Mouse (Mus musculus) thymus, postnatal 14 days (tissue): ENCODE measurements around the gene Hist1h4j.

ENCODE experiments used
- DNase-seq: peaks from one replicate; pipeline ENCODE4 v3.0.0; 2021

Hist1h4j gene

GRCm38 (mm10) chr13:21734906-21735767 lies at the start of gene Hist1h4j:
Gene Hist1h4j (plus strand): TSS chr13:21735064.
- peak; percentile 90 for DNase-seq

- no peak for DNase-seq
Measured at GRCm38 (mm10) chr13:21697811-21698210, 37.1 kb upstream of the Hist1h4j start, which contains the start of gene Olfr1359. Gene Olfr1359 (plus strand): TSS chr13:21698111.

- no peak for DNase-seq
Measured at GRCm38 (mm10) chr13:21706669-21707068, 28.2 kb upstream of the Hist1h4j start.

GRCm38 (mm10) chr13:21710031-21710711 lies 24.7 kb upstream of the Hist1h4j start:
- peak; percentile 92 for DNase-seq

GRCm38 (mm10) chr13:21710821-21711525 lies 23.9 kb upstream of the Hist1h4j start:
- peak; percentile 85 for DNase-seq

GRCm38 (mm10) chr13:21711698-21712097 lies 23.2 kb upstream of the Hist1h4j start:
- no peak for DNase-seq

- peak; percentile 70 for DNase-seq
Measured at GRCm38 (mm10) chr13:21714725-21715124, 20.1 kb upstream of the Hist1h4j start.

- peak; percentile 9 for DNase-seq
Measured at GRCm38 (mm10) chr13:21715131-21715863, 19.6 kb upstream of the Hist1h4j start.

GRCm38 (mm10) chr13:21715864-21716539 lies 18.9 kb upstream of the Hist1h4j start, which contains the start of the genes Hist1h2bl and Hist1h2ai:
Gene Hist1h2bl (minus strand): TSS chr13:21716143.
Gene Hist1h2ai (plus strand): TSS chr13:21716422.
- peak; percentile 88 for DNase-seq

- DNase-seq: peak; percentile 29
Measured at GRCm38 (mm10) chr13:21716540-21717391, 18.1 kb upstream of the Hist1h4j start.

GRCm38 (mm10) chr13:21717397-21718357 lies 17.2 kb upstream of the Hist1h4j start, which contains the start of gene Hist1h3h:
Gene Hist1h3h (plus strand): TSS chr13:21717659.
- peak; percentile 90 for DNase-seq

GRCm38 (mm10) chr13:21718381-21719080 lies 16.3 kb upstream of the Hist1h4j start:
- DNase-seq: no peak

- peak; percentile 24 for DNase-seq
Measured at GRCm38 (mm10) chr13:21721107-21721756, 13.6 kb upstream of the Hist1h4j start.

GRCm38 (mm10) chr13:21721757-21722372 lies 13.0 kb upstream of the Hist1h4j start, which contains the start of gene Hist1h2bm:
Gene Hist1h2bm (plus strand): TSS chr13:21722044.
- DNase-seq: peak; percentile 80

- DNase-seq: no peak
Measured at GRCm38 (mm10) chr13:21722373-21722925, 12.4 kb upstream of the Hist1h4j start.

GRCm38 (mm10) chr13:21722993-21723836 lies 11.6 kb upstream of the Hist1h4j start:
- peak; percentile 55 for DNase-seq
